Mouse (Mus musculus) lung, postnatal 0 days (tissue): Measurements from ENCODE around the gene Ago3. TPM values are rescaled to one million over a fixed set of nuclear protein-coding genes. Genes with fewer than 3 reads are reported as not detected.

Experiments used
- ATAC-seq: fragments of 200-750 bp; cut with Nextera tagmentation; 2 replicates; pipeline ENCODE4 v1.8.0; 2017; ENCODE audit warnings: moderate library complexity
- DNase-seq: peaks from one replicate; pipeline ENCODE4 v3.0.0-alpha.2; 2016; ENCODE audit warnings: low spot score
- H3K27ac ChIP-seq: fragments of 300-500 bp; sonication (generic); 2 replicates; pipeline ENCODE4 v1.5.1; 2014; ENCODE audit warnings: antibody characterized with exemption, mild to moderate bottlenecking, low read length, mixed read lengths
- H3K27me3 ChIP-seq: fragments of 300-500 bp; sonication (generic); replicated peaks from 2 replicates; pipeline ENCODE4 v1.6.1; 2014; ENCODE audit warnings: low read length, mixed read lengths; ENCODE audit not compliant: insufficient read depth
- H3K36me3 ChIP-seq: fragments of 300-500 bp; sonication (generic); 2 replicates; pipeline ENCODE4 v1.6.1; 2014; ENCODE audit warnings: low read length, mixed read lengths; ENCODE audit not compliant: insufficient read depth
- H3K4me1 ChIP-seq: fragments of 300-500 bp; sonication (generic); 2 replicates; pipeline ENCODE4 v1.6.1; 2014; ENCODE audit warnings: antibody characterized with exemption, low read depth, low read length, mixed read lengths; ENCODE audit not compliant: insufficient read depth
- H3K4me2 ChIP-seq: fragments of 300-500 bp; sonication (generic); replicated peaks from 2 replicates; pipeline ENCODE4 v1.6.1; 2014; ENCODE audit warnings: low read depth, mild to moderate bottlenecking, low read length, moderate library complexity, mixed read lengths
- H3K4me3 ChIP-seq: fragments of 300-500 bp; sonication (generic); 2 replicates; pipeline ENCODE4 v1.5.1; 2014; ENCODE audit warnings: low read depth, low read length
- H3K9ac ChIP-seq: fragments of 300-500 bp; sonication (generic); replicated peaks from 2 replicates; pipeline ENCODE4 v1.6.1; 2014; ENCODE audit warnings: low read depth, mild to moderate bottlenecking
- H3K9me3 ChIP-seq: fragments of 300-500 bp; sonication (generic); 2 replicates; pipeline ENCODE4 v1.6.1; 2016; ENCODE audit warnings: low read length, mixed read lengths
- CTCF ChIP-seq: IDR thresholded peaks from 2 replicates; pipeline ENCODE4 v1.5.1; 2016; ENCODE audit warnings: antibody characterized with exemption, mild to moderate bottlenecking
- EP300 ChIP-seq: IDR thresholded peaks from 2 replicates; pipeline ENCODE4 v1.6.1; 2016; ENCODE audit warnings: antibody characterized with exemption, mild to moderate bottlenecking, control low read depth
- WGBS: fragments of 180-500 bp; shearing (Covaris S2); extraction: QIAGEN DNeasy Blood & Tissue Kit; methylation state at CpG from one replicate; pipeline ENCODE4 v1.1.7; 2014; 5-methylcytosine and 5-hydroxymethylcytosine counted together
- polyA plus RNA-seq: library from polyadenylated mRNA; unstranded; fragments of >200 nt; fragmentation: Nextera tagmentation; extraction: Ambion mirVana; gene quantifications from 2 replicates; pipeline ENCODE4 v1.2.1, GENCODE M21; 2015

Ago3 gene
- polyA plus RNA-seq, 1 experiment from 2014 or later = 8.6 TPM

- Histone ChIP-seq H3K4me1 (no peaks in the 10 kb centered on the region), H3K27me3 (no peaks in the 10 kb centered on the region), H3K9ac (no peak overlapping the region), H3K9me3 (no peaks in the 10 kb centered on the region), H3K4me3 (no peak overlapping the region), H3K36me3 (no peaks in the 10 kb centered on the region), H3K27ac (no peak overlapping the region), H3K4me2 (no peak overlapping the region)
- WGBS = 79% methylated on average over 4 of the region's 4 CpGs
- TF ChIP-seq CTCF (no peak), EP300 (no peak)
- DNase-seq (no peak), ATAC-seq (no peak)
Measured at GRCm38 (mm10) chr4:126431746-126432145, 2.4 kb upstream of the Ago3 start.

- H3K4me2 ChIP-seq = peak overlapping the region; percentile 92
- H3K4me3 ChIP-seq = peak overlapping the region; percentile 91
- peak; percentile 17 for DNase-seq
- H3K27ac ChIP-seq = peak overlapping the region; percentile 90
- no peaks in the 10 kb centered on the region for H3K36me3 ChIP-seq
- WGBS = 1% methylated on average over 24 of the region's 24 CpGs
- no peak for ATAC-seq
- no peak for TF ChIP-seq CTCF
- no peaks in the 10 kb centered on the region for H3K4me1 ChIP-seq
- peak overlapping the region; percentile 86 for H3K9ac ChIP-seq
- no peaks in the 10 kb centered on the region for H3K27me3 ChIP-seq
- no peaks in the 10 kb centered on the region for H3K9me3 ChIP-seq
Measured at GRCm38 (mm10) chr4:126428682-126429346, 542 bp downstream of the Ago3 start.

GRCm38 (mm10) chr4:126423866-126424265 is 5.5 kb downstream of the Ago3 start:
- Histone ChIP-seq H3K4me2 (no peak overlapping the region), H3K4me3 (no peak overlapping the region), H3K27me3 (no peaks in the 10 kb centered on the region), H3K9me3 (no peaks in the 10 kb centered on the region), H3K36me3 (no peaks in the 10 kb centered on the region), H3K4me1 (no peaks in the 10 kb centered on the region), H3K27ac (no peak overlapping the region), H3K9ac (no peak overlapping the region)
- TF ChIP-seq EP300 (no peak), CTCF (no peak)
- no peak for ATAC-seq
- 52% methylated on average over 2 of the region's 2 CpGs for WGBS
- peak; percentile 52 for DNase-seq

- no peak overlapping the region for H3K27ac ChIP-seq
- TF ChIP-seq EP300 (no peak), CTCF (no peak)
- no peaks in the 10 kb centered on the region for H3K36me3 ChIP-seq
- H3K4me2 ChIP-seq = no peak overlapping the region
- no peak overlapping the region for H3K9ac ChIP-seq
- no peak for DNase-seq
- no peaks in the 10 kb centered on the region for H3K27me3 ChIP-seq
- no peak overlapping the region for H3K4me3 ChIP-seq
- no peaks in the 10 kb centered on the region for H3K4me1 ChIP-seq
- no peak for ATAC-seq
- no peaks in the 10 kb centered on the region for H3K9me3 ChIP-seq
Measured at GRCm38 (mm10) chr4:126415707-126416106, 13.6 kb downstream of the Ago3 start.

DNA sequence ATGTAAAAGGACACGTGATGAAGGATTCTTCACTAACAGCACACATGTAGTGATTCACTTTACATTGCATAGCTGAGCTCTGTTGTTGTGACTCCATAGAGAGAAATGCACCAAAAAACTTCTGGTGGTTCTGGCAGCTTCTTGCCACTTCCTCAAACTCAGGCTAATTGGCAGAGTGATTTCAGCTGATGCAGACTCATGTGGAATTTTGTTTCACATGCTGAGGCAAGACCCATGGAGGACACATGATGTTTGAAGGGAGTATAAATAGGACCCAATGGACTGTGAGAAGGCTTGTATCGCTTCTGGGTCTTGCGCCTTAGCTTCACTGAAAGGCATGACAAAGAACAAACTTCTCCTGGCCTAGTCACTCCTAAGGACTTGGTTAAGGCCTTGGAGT is 16.8 kb downstream of the Ago3 start:
- no peak overlapping the region for H3K4me2 ChIP-seq
- H3K27me3 ChIP-seq = no peaks in the 10 kb centered on the region
- no peak for TF ChIP-seq EP300
- TF ChIP-seq CTCF = no peak
- WGBS = 97% methylated on average over 3 of the region's 3 CpGs
- H3K9ac ChIP-seq = no peak overlapping the region
- H3K36me3 ChIP-seq = no peaks in the 10 kb centered on the region
- H3K27ac ChIP-seq = no peak overlapping the region
- H3K4me3 ChIP-seq = no peak overlapping the region
- DNase-seq (no peak), ATAC-seq (no peak)
- H3K9me3 ChIP-seq = no peaks in the 10 kb centered on the region
- H3K4me1 ChIP-seq = no peaks in the 10 kb centered on the region

DNA sequence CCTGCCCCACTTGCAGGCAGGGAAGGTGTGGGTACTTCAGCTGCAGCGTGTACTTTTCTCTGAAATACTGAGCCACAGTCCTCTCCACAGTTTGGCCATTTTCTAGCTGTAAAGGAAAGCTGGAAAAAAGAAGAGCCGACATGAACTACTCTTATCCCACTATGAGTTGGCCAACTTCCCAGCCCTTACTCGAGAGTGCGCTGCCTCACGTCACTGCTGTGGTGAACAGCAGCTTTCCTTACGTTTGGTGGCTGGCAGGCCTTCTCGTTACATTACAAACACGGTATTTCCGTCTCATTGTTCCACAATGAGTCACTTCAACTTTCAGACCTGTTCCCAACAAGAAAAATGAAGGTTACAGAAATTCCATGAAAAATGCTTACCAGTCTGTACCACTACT is 57.9 kb downstream of the Ago3 start:
- TF ChIP-seq CTCF (0 out of 2 replicates have a peak, but pooled peaks have one; percentile 19), EP300 (0 out of 2 replicates have a peak, but pooled peaks have one; percentile 29)
- DNase-seq (peak; percentile 85), ATAC-seq (peak; percentile 85)
- Histone ChIP-seq H3K4me1 (no peaks in the 10 kb centered on the region), H3K36me3 (no peaks in the 10 kb centered on the region; the same call in 1 of the 2 replicates), H3K4me2 (no peak overlapping the region; the same call in 1 of the 2 replicates), H3K9me3 (no peaks in the 10 kb centered on the region), H3K4me3 (no peak overlapping the region), H3K27ac (peak overlapping the region; percentile 16; the same call in 1 of the 2 replicates), H3K9ac (no peak overlapping the region), H3K27me3 (no peaks in the 10 kb centered on the region)
- 43% methylated on average over 9 of the region's 9 CpGs for WGBS
